Mouse (Mus musculus) intestine, embryonic 15.5 days (tissue): Measurements from ENCODE around the gene Crispld2. TPM values are rescaled to one million over a fixed set of nuclear protein-coding genes. Genes with fewer than 3 reads are reported as not detected.

Experiments used
- ATAC-seq: fragments of 200-750 bp; cut with Nextera tagmentation; 2 replicates; pipeline ENCODE4 v1.8.0; 2017; ENCODE audit warnings: moderate TSS enrichment, moderate library complexity
- H3K27ac ChIP-seq: fragments of 300-500 bp; sonication (generic); 2 replicates; pipeline ENCODE4 v1.5.1; 2015; ENCODE audit warnings: mild to moderate bottlenecking, inconsistent platforms
- H3K27me3 ChIP-seq: fragments of 300-500 bp; sonication (generic); replicated peaks from 2 replicates; pipeline ENCODE4 v1.6.1; 2015; ENCODE audit warnings: inconsistent platforms
- H3K36me3 ChIP-seq: fragments of 300-500 bp; sonication (generic); 2 replicates; pipeline ENCODE4 v1.6.1; 2015; ENCODE audit warnings: inconsistent platforms
- H3K4me1 ChIP-seq: fragments of 300-500 bp; sonication (generic); replicated peaks from 2 replicates; pipeline ENCODE4 v1.6.1; 2015; ENCODE audit warnings: inconsistent platforms
- H3K4me2 ChIP-seq: fragments of 300-500 bp; sonication (generic); replicated peaks from 2 replicates; pipeline ENCODE4 v1.6.1; 2015; ENCODE audit warnings: mild to moderate bottlenecking, inconsistent platforms
- H3K4me3 ChIP-seq: fragments of 300-500 bp; sonication (generic); replicated peaks from 2 replicates; pipeline ENCODE4 v1.5.1; 2015; ENCODE audit warnings: inconsistent platforms
- H3K9ac ChIP-seq: fragments of 300-500 bp; sonication (generic); 2 replicates; pipeline ENCODE4 v1.6.1; 2015; ENCODE audit warnings: inconsistent platforms
- H3K9me3 ChIP-seq: fragments of 300-500 bp; sonication (generic); 2 replicates; pipeline ENCODE4 v1.6.1; 2016; ENCODE audit warnings: inconsistent platforms
- whole genome bisulfite sequencing: fragments of 180-500 bp; shearing (Covaris S2); methylation state at CpG from one replicate; pipeline ENCODE4 v1.1.7; 2015; 5-methylcytosine and 5-hydroxymethylcytosine counted together
- polyA plus RNA-seq: library from polyadenylated mRNA; unstranded; fragments of >200 nt; fragmentation: Nextera tagmentation; extraction: Ambion mirVana; gene quantifications from 2 replicates; pipeline ENCODE4 v1.2.1, GENCODE M21; 2015

Crispld2 gene
- polyA plus RNA-seq, 1 experiment from 2014 or later = 24.9 TPM

- no peak overlapping the region for H3K27ac ChIP-seq
- H3K4me3 ChIP-seq = no peak overlapping the region
- no peak overlapping the region for H3K9ac ChIP-seq
- ATAC-seq = no peak
- no peak overlapping the region for H3K4me2 ChIP-seq
- WGBS = 65% methylated on average over 5 of the region's 5 CpGs
- no peaks in the 10 kb centered on the region for H3K27me3 ChIP-seq
- H3K4me1 ChIP-seq = 0 out of 2 replicates have a peak, but pooled peaks cover 4% of the 10 kb centered on the region
- H3K36me3 ChIP-seq = peaks cover 10% of the 10 kb centered on the region
- H3K9me3 ChIP-seq = no peaks in the 10 kb centered on the region
Measured at GRCm38 (mm10) chr8:120079361-120079760, 87.1 kb downstream of the Crispld2 start.

- Histone ChIP-seq H3K9me3 (no peaks in the 10 kb centered on the region), H3K9ac (no peak overlapping the region), H3K27me3 (no peaks in the 10 kb centered on the region), H3K36me3 (peaks cover 35% of the 10 kb centered on the region), H3K4me1 (0 out of 2 replicates have a peak, but pooled peaks cover 2% of the 10 kb centered on the region), H3K4me2 (no peak overlapping the region), H3K4me3 (no peak overlapping the region), H3K27ac (no peak overlapping the region)
- WGBS = 93% methylated on average over 8 of the region's 8 CpGs
- ATAC-seq = no peak
Measured at GRCm38 (mm10) chr8:120083261-120083660, 91.0 kb downstream of the Crispld2 start.

- H3K4me2 ChIP-seq = no peak overlapping the region
- peaks cover 35% of the 10 kb centered on the region for H3K36me3 ChIP-seq
- 94% methylated on average over 8 of the region's 8 CpGs for WGBS
Measured at GRCm38 (mm10) chr8:120084783-120085182, 92.5 kb downstream of the Crispld2 start.

GRCm38 (mm10) chr8:120089511-120089910 is 97.3 kb downstream of the Crispld2 start:
- H3K9ac ChIP-seq = no peak overlapping the region
- H3K27me3 ChIP-seq = no peaks in the 10 kb centered on the region
- no peak; the same call in 1 of the 2 replicates for ATAC-seq
- H3K4me2 ChIP-seq = no peak overlapping the region
- H3K9me3 ChIP-seq = no peaks in the 10 kb centered on the region
- H3K36me3 ChIP-seq = peaks cover 55% of the 10 kb centered on the region
- H3K4me3 ChIP-seq = no peak overlapping the region
- peaks cover 5% of the 10 kb centered on the region for H3K4me1 ChIP-seq
- H3K27ac ChIP-seq = no peak overlapping the region
- WGBS = 53% methylated on average over 7 of the region's 7 CpGs

More at GRCm38 (mm10) chr8:120084783-120085182, 92.5 kb downstream of the Crispld2 start:
- H3K27ac ChIP-seq = no peak overlapping the region
- H3K27me3 ChIP-seq = no peaks in the 10 kb centered on the region
- H3K9me3 ChIP-seq = no peaks in the 10 kb centered on the region
- ATAC-seq = no peak
- H3K4me1 ChIP-seq = no peaks in the 10 kb centered on the region
- no peak overlapping the region for H3K9ac ChIP-seq
- H3K4me3 ChIP-seq = no peak overlapping the region

- Histone ChIP-seq H3K4me1 (peaks cover 18% of the 10 kb centered on the region), H3K27ac (no peak overlapping the region), H3K4me2 (no peak overlapping the region), H3K36me3 (peaks cover 45% of the 10 kb centered on the region), H3K9me3 (no peaks in the 10 kb centered on the region), H3K9ac (no peak overlapping the region), H3K4me3 (no peak overlapping the region), H3K27me3 (no peaks in the 10 kb centered on the region)
- ATAC-seq = no peak
- WGBS = 97% methylated on average over 3 of the region's 3 CpGs
Measured at GRCm38 (mm10) chr8:120091032-120091431, 98.8 kb downstream of the Crispld2 start.

GRCm38 (mm10) chr8:120093103-120093502 is 100.9 kb downstream of the Crispld2 start:
- H3K9ac ChIP-seq = no peak overlapping the region
- 88% methylated on average over 3 of the region's 3 CpGs for WGBS
- no peak overlapping the region for H3K27ac ChIP-seq
- no peak overlapping the region for H3K4me3 ChIP-seq
- no peaks in the 10 kb centered on the region for H3K9me3 ChIP-seq
- H3K27me3 ChIP-seq = no peaks in the 10 kb centered on the region
- H3K4me1 ChIP-seq = peaks cover 25% of the 10 kb centered on the region
- ATAC-seq = no peak
- no peak overlapping the region for H3K4me2 ChIP-seq
- H3K36me3 ChIP-seq = peaks cover 31% of the 10 kb centered on the region; the same call in 1 of the 2 replicates

GRCm38 (mm10) chr8:120094801-120095200 is 102.6 kb downstream of the Crispld2 start:
- 73% methylated on average over 10 of the region's 10 CpGs for WGBS
- Histone ChIP-seq H3K27ac (peak overlapping the region; percentile 59), H3K9ac (peak overlapping the region; percentile 28; the same call in 1 of the 2 replicates)

GRCm38 (mm10) chr8:120096486-120096885 is 104.2 kb downstream of the Crispld2 start:
- 53% methylated on average over 2 of the region's 2 CpGs for WGBS
- peaks cover 35% of the 10 kb centered on the region for H3K4me1 ChIP-seq
- no peak overlapping the region; the same call in 1 of the 2 replicates for H3K4me2 ChIP-seq
- H3K4me3 ChIP-seq = no peak overlapping the region
- H3K36me3 ChIP-seq = peaks cover 19% of the 10 kb centered on the region; the same call in 1 of the 2 replicates
- ATAC-seq = peak; percentile 56
- no peak overlapping the region for H3K9ac ChIP-seq
- H3K27ac ChIP-seq = no peak overlapping the region
- H3K27me3 ChIP-seq = no peaks in the 10 kb centered on the region
- H3K9me3 ChIP-seq = no peaks in the 10 kb centered on the region

More at GRCm38 (mm10) chr8:120094801-120095200, 102.6 kb downstream of the Crispld2 start:
- no peak for ATAC-seq
- H3K4me3 ChIP-seq = no peak overlapping the region
- peak overlapping the region; percentile 23; the same call in 1 of the 2 replicates for H3K4me2 ChIP-seq
- H3K27me3 ChIP-seq = no peaks in the 10 kb centered on the region
- H3K9me3 ChIP-seq = no peaks in the 10 kb centered on the region
- peaks cover 31% of the 10 kb centered on the region; the same call in 1 of the 2 replicates for H3K36me3 ChIP-seq
- peaks cover 29% of the 10 kb centered on the region for H3K4me1 ChIP-seq

- Histone ChIP-seq H3K9ac (peak overlapping the region; percentile 92), H3K4me3 (peak overlapping the region; percentile 96), H3K4me2 (peak overlapping the region; percentile 85), H3K36me3 (no peaks in the 10 kb centered on the region), H3K27me3 (no peaks in the 10 kb centered on the region), H3K4me1 (peaks cover 33% of the 10 kb centered on the region), H3K27ac (peak overlapping the region; percentile 89), H3K9me3 (no peaks in the 10 kb centered on the region)
- ATAC-seq = peak; percentile 42
- 3% methylated on average over 25 of the region's 25 CpGs for WGBS
Measured at GRCm38 (mm10) chr8:120100388-120101067, 108.3 kb downstream of the Crispld2 start.

GRCm38 (mm10) chr8:120101068-120101972 is 109.1 kb downstream of the Crispld2 start, which contains the start of gene Zdhhc7:
Gene Zdhhc7 (minus strand): TSS chr8:120101482.
- WGBS = under 1% methylated on average over 84 of the region's 88 CpGs
- Histone ChIP-seq H3K27me3 (no peaks in the 10 kb centered on the region), H3K4me2 (peak within 1 kb of the TSS; percentile 85), H3K4me3 (peak within 1 kb of the TSS; percentile 96), H3K9ac (peak within 1 kb of the TSS; percentile 92), H3K9me3 (no peaks in the 10 kb centered on the region), H3K36me3 (no peaks in the 10 kb centered on the region), H3K4me1 (peaks cover 25% of the 10 kb centered on the region), H3K27ac (peak within 1 kb of the TSS; percentile 89)
- ATAC-seq = peak; percentile 81
